ENCODE assay signal across 9 mouse cellular contexts in the genomic region with DNA sequence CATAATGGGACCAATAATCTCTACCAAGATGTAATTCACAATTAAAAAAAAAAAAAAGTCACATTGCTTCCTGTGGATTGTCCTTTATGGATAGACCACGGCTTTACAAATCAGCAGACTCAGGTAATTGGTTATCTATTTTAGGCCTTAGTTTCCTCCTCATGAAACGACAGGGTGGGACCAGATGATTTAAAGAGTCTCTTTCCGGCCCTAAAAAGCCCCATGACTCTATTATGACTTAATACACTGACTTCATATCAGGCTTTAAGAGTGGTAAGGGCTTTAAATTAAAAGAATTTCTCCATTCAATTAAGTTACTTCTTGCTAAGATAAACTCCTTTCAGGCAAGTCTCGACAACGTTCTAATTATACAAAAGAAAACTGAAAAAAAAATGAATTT. TPM values are rescaled to one million over a fixed set of nuclear protein-coding genes. Genes with fewer than 3 reads are reported as not detected.
DNase-seq lines count a peak whose midpoint lies in the region; ATAC-seq and TF ChIP-seq lines count a peak whose summit lies in the region.
"Had no signal": no experiment of that assay in that cellular context is flagged by ENCODE, and none has a peak within 500 bp of the region (broad histone marks: within the 10 kb centered on the region; RNA-seq: fewer than 3 reads in every experiment).

No protein-coding gene starts in this region.

- H3K27me3 ChIP-seq in cerebellum, adult 2 months (ENCODE audit: control insufficient read depth, insufficient read depth, low read length): no peaks in the 10 kb centered on the region
- H3K27me3 ChIP-seq in spleen, adult 2 months (ENCODE audit: control insufficient read depth, insufficient read depth, low read length): no peaks in the 10 kb centered on the region
- H3K27me3 ChIP-seq in limb, embryonic 15.5 days: no peaks in the 10 kb centered on the region
- H3K27me3 ChIP-seq in stomach, postnatal 0 days (ENCODE audit: control insufficient read depth, insufficient read depth, low read length): no peaks in the 10 kb centered on the region

- no peak for TF ChIP-seq EP300 in stomach, postnatal 0 days (optimal IDR thresholded peaks at IDR 0.05)

- no peak for DNase-seq in cerebellum, adult 2 months
- DNase-seq in cerebellum, postnatal 36 days: no peak
- no peak for DNase-seq in spleen, adult 2 months (ENCODE audit: low read depth in 1 of 2, low spot score in 2 of 2)
- no peak for DNase-seq in spleen, postnatal 4 days (ENCODE audit: low spot score in 2 of 2)
- no peak for DNase-seq in stomach, postnatal 0 days (ENCODE audit: low spot score)
- no peak for DNase-seq in testis, postnatal 14 days (ENCODE audit: low spot score)
- no peak for DNase-seq in layer of hippocampus, adult 18-20 months (ENCODE audit: low spot score in 2 of 2)
- DNase-seq: cerebellum, adult 11 months had no signal

- no peaks in the 10 kb centered on the region; the same call in 1 of the 2 replicates for H3K4me1 ChIP-seq in cerebellum, adult 2 months (ENCODE audit: control insufficient read depth, insufficient read depth, low read length)
- peaks cover 14% of the 10 kb centered on the region; the same call in 1 of the 2 replicates for H3K4me1 ChIP-seq in spleen, adult 2 months (ENCODE audit: control insufficient read depth, insufficient read depth, insufficient read length)
- H3K4me1 ChIP-seq in limb, embryonic 15.5 days: peaks cover 21% of the 10 kb centered on the region
- H3K4me1 ChIP-seq in stomach, postnatal 0 days (replicated peaks; ENCODE audit: control insufficient read depth, insufficient read depth): peaks cover 3% of the 10 kb centered on the region; the same call in 1 of the 2 replicates

- WGBS in cerebellum, adult 2 months: 19% methylated on average over 5 of the region's 5 CpGs
- WGBS in spleen, adult 2 months: 2% methylated on average over 5 of the region's 5 CpGs
- WGBS in limb, embryonic 15.5 days: 13% methylated on average over 5 of the region's 5 CpGs
- 5% methylated on average over 5 of the region's 5 CpGs for WGBS in stomach, postnatal 0 days

- H3K9me3 ChIP-seq in limb, embryonic 15.5 days: no peaks in the 10 kb centered on the region
- H3K9me3 ChIP-seq in stomach, postnatal 0 days (ENCODE audit: control insufficient read depth, low read length): no peaks in the 10 kb centered on the region

- H3K27ac ChIP-seq in cerebellum, adult 2 months (ENCODE audit: insufficient read depth, low read length): no peak overlapping the region
- H3K27ac ChIP-seq in spleen, adult 2 months (ENCODE audit: insufficient read depth, low read length): no peak overlapping the region
- H3K27ac ChIP-seq in limb, embryonic 15.5 days: no peak overlapping the region
- no peak overlapping the region for H3K27ac ChIP-seq in stomach, postnatal 0 days (replicated peaks)

- H3K9ac ChIP-seq in limb, embryonic 15.5 days: no peak overlapping the region; the same call in 1 of the 2 replicates
- peak overlapping the region; percentile 99; the same call in 1 of the 2 replicates for H3K9ac ChIP-seq in stomach, postnatal 0 days (ENCODE audit: low read length)

- H3K4me2 ChIP-seq in limb, embryonic 15.5 days: peak overlapping the region; percentile 50
- peak overlapping the region; percentile 66 for H3K4me2 ChIP-seq in stomach, postnatal 0 days (replicated peaks; ENCODE audit: low read depth)

- peak overlapping the region; percentile 64 for H3K4me3 ChIP-seq in cerebellum, adult 2 months (replicated peaks; ENCODE audit: insufficient read depth, low read depth, low read length)
- H3K4me3 ChIP-seq in spleen, adult 2 months (ENCODE audit: extremely low read depth, insufficient read depth, insufficient read length): peak overlapping the region; percentile 60
- H3K4me3 ChIP-seq in limb, embryonic 15.5 days: peak overlapping the region; percentile 89
- H3K4me3 ChIP-seq in stomach, postnatal 0 days (ENCODE audit: low read depth, low read length): peak overlapping the region; percentile 92

- TF ChIP-seq CTCF in cerebellum, adult 2 months (IDR thresholded peaks at IDR 0.05; ENCODE audit: borderline replicate concordance, insufficient read depth, low read depth, low read length): no peak
- TF ChIP-seq CTCF in spleen, adult 2 months (IDR thresholded peaks at IDR 0.05; ENCODE audit: extremely low read depth, insufficient read depth, insufficient read length, insufficient replicate concordance): no peak
- TF ChIP-seq CTCF in stomach, postnatal 0 days (IDR thresholded peaks at IDR 0.05; ENCODE audit: low read depth): no peak

- H3K36me3 ChIP-seq in spleen, adult 2 months (ENCODE audit: control insufficient read depth, insufficient read depth, low read length): no peaks in the 10 kb centered on the region
- no peaks in the 10 kb centered on the region for H3K36me3 ChIP-seq in limb, embryonic 15.5 days
- no peaks in the 10 kb centered on the region for H3K36me3 ChIP-seq in stomach, postnatal 0 days (ENCODE audit: control insufficient read depth, insufficient read depth, low read length)

- no peak for TF ChIP-seq POLR2A in cerebellum, adult 2 months (IDR thresholded peaks at IDR 0.05; ENCODE audit: borderline replicate concordance, insufficient read depth, low read length)
- TF ChIP-seq POLR2A in spleen, adult 2 months (IDR thresholded peaks at IDR 0.05; ENCODE audit: low read depth, low read length): no peak

- ATAC-seq in limb, embryonic 15.5 days (ENCODE audit: insufficient number of reproducible peaks, low FRiP score, low TSS enrichment, low read depth): no peak
- no peak for ATAC-seq in stomach, postnatal 0 days (ENCODE audit: low FRiP score, low TSS enrichment)

RNA-seq across cellular contexts. Expression of a gene that starts 1.6 kb away (rescaled TPM):
- polyA plus RNA-seq in cerebellum, adult 2 months (2012; rRNA removed): 48.8 and 49.1 TPM in 2 replicates
- 50.1 and 58.6 TPM in 2 replicates for polyA plus RNA-seq in spleen, adult 2 months (2012; rRNA removed)
- 184 and 187 TPM in 2 replicates for polyA plus RNA-seq in limb, embryonic 15.5 days (2015; fragmentation: Nextera tagmentation; extraction: Ambion mirVana)
- polyA plus RNA-seq in stomach, postnatal 0 days (2015; fragmentation: Nextera tagmentation; extraction: Ambion mirVana): 130 and 132 TPM in 2 replicates
- 10 to 100 TPM; 55.5 to 59.5 TPM for total RNA-seq in layer of hippocampus, adult 18-20 months (2021)

RNA-seq across cellular contexts. Expression of a gene that starts 51.8 kb away (rescaled TPM):
- polyA plus RNA-seq in cerebellum, adult 2 months (2012; rRNA removed): 15.0 and 16.0 TPM in 2 replicates
- 5.8 and 6.0 TPM in 2 replicates for polyA plus RNA-seq in spleen, adult 2 months (2012; rRNA removed)
- 54.2 and 54.6 TPM in 2 replicates for polyA plus RNA-seq in limb, embryonic 15.5 days (2015; fragmentation: Nextera tagmentation; extraction: Ambion mirVana)
- polyA plus RNA-seq in stomach, postnatal 0 days (2015; fragmentation: Nextera tagmentation; extraction: Ambion mirVana): 14.4 and 16.5 TPM in 2 replicates
- 10 to 100 TPM; 13.8 to 14.1 TPM for total RNA-seq in layer of hippocampus, adult 18-20 months (2021)
